Mouse (Mus musculus) heart, embryonic 14.5 days (tissue): ENCODE results near the gene Dpagt1. TPM values are rescaled to one million over a fixed set of nuclear protein-coding genes. Genes with fewer than 3 reads are reported as not detected.
A peak's percentile ranks its signal among the peaks of the same experiment; 100 is the strongest.
"Not testable (repeated sequence)": the region's sequence is repeated elsewhere in the genome, so short reads cannot be mapped to it uniquely, and the experiment has no call there.

Experiments
- ATAC-seq: fragments of 200-750 bp; cut with Nextera tagmentation; 2 replicates; pipeline ENCODE4 v1.8.0; 2017; ENCODE audit warnings: low read depth, moderate TSS enrichment; ENCODE audit not compliant: insufficient number of reproducible peaks, insufficient read depth, low FRiP score
- H3K27ac ChIP-seq, 2 experiments: fragments of 200-500 bp in 1 of 2; fragments of 300-500 bp in 1 of 2; sonication (generic) in 1 of 2; replicated peaks in 1 of 2; 2 replicates each; pipeline ENCODE4 v1.5.1; 2012 to 2014; ENCODE audit warnings: low read depth in 2 of 2, low read length in 2 of 2, control low read depth in 1 of 2, mild to moderate bottlenecking in 1 of 2, mixed read lengths in 1 of 2; ENCODE audit not compliant: control insufficient read depth in 1 of 2, insufficient read depth in 1 of 2
- H3K27me3 ChIP-seq: fragments of 300-500 bp; sonication (generic); 2 replicates; pipeline ENCODE4 v1.6.1; 2014; ENCODE audit warnings: mild to moderate bottlenecking, low read length, control low read depth; ENCODE audit not compliant: control insufficient read depth, insufficient read depth
- H3K36me3 ChIP-seq: fragments of 300-500 bp; sonication (generic); 2 replicates; pipeline ENCODE4 v1.6.1; 2014; ENCODE audit warnings: mild to moderate bottlenecking, control low read depth, low read length, mixed read lengths; ENCODE audit not compliant: control insufficient read depth, insufficient read depth
- H3K4me1 ChIP-seq, 2 experiments: fragments of 200-500 bp in 1 of 2; fragments of 300-500 bp in 1 of 2; sonication (generic) in 1 of 2; 2 replicates each; pipeline ENCODE4 v1.6.1; 2012 to 2014; ENCODE audit warnings: low read length in 2 of 2, control low read depth in 1 of 2, mixed read lengths in 1 of 2; ENCODE audit not compliant: control insufficient read depth in 2 of 2, insufficient read depth in 2 of 2
- H3K4me2 ChIP-seq: fragments of 300-500 bp; sonication (generic); 2 replicates; pipeline ENCODE4 v1.6.1; 2014; ENCODE audit warnings: mild to moderate bottlenecking, low read length
- H3K4me3 ChIP-seq, 2 experiments: fragments of 200-500 bp in 1 of 2; fragments of 300-500 bp in 1 of 2; sonication (generic) in 1 of 2; 2 replicates each; pipeline ENCODE4 v1.5.1; 2012 to 2014; ENCODE audit warnings: low read length in 2 of 2, mild to moderate bottlenecking in 2 of 2, control low read depth in 1 of 2, low read depth in 1 of 2, moderate library complexity in 1 of 2; ENCODE audit not compliant: control insufficient read depth in 1 of 2, insufficient read depth in 1 of 2
- H3K9ac ChIP-seq: fragments of 300-500 bp; sonication (generic); 2 replicates; pipeline ENCODE4 v1.6.1; 2014; ENCODE audit warnings: mild to moderate bottlenecking, low read length
- H3K9me3 ChIP-seq: fragments of 300-500 bp; sonication (generic); 2 replicates; pipeline ENCODE4 v1.6.1; 2016; ENCODE audit warnings: low read length, control low read depth; ENCODE audit not compliant: control insufficient read depth
- WGBS: fragments of 180-500 bp; shearing (Covaris S2); extraction: QIAGEN DNeasy Blood & Tissue Kit; methylation state at CpG from one replicate; pipeline ENCODE4 v1.1.7; 2014; 5-methylcytosine and 5-hydroxymethylcytosine counted together
- polyA plus RNA-seq: library from polyadenylated mRNA; unstranded; fragments of >200 nt; fragmentation: Nextera tagmentation; extraction: Ambion mirVana; gene quantifications from 2 replicates; pipeline ENCODE4 v1.2.1, GENCODE M21; 2014

Gene Dpagt1
- polyA plus RNA-seq, 1 experiment from 2014 or later: 37.8 TPM

DNA sequence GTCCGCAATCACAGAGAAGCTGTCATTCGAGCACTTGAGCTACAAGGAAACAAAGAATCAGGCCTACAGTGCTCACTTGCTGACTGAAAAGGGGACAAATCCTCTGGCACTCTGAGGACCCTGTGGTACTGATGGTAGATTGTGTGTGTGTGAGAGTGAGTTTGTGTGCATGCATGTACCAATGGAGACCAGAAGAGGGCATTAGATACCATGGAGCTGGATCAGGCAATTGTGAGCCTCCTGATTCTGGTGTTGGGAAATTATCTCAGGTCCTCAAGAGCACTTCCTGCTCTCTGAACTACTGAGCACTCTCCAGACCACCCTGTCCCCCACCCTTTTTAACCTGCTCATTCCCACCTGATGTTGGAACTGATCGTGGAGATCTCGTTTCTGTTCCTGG lies 22.7 kb downstream of the Dpagt1 start:
- no peak for ATAC-seq
- Histone ChIP-seq H3K4me1 (no peaks in the 10 kb centered on the region), H3K27me3 (no peaks in the 10 kb centered on the region), H3K27ac (no peak overlapping the region), H3K9ac (no peak overlapping the region), H3K4me3 (no peak overlapping the region), H3K4me2 (no peak overlapping the region), H3K36me3 (peaks cover 75% of the 10 kb centered on the region), H3K9me3 (no peaks in the 10 kb centered on the region)
- 92% methylated on average over 4 of the region's 4 CpGs for WGBS

DNA sequence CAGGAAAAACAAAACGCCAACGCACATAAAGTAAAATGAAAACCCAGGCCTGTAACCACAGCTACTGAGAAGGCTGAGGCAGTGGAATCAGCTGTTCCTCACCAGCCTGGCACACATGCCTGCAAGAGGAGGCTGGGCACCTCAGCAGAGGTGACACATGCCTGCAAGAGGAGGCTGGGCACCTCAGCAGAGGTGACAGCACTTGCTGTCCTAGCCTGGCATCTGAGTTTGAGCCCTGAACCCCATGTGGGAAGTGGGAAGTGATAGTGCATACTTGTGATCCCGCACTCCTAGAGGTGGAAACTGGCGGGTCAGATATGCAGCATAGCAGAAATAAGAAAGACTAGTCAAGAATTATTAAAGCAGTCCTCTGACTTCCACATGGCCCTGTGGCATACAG lies 25.6 kb downstream of the Dpagt1 start:
- peaks cover 98% of the 10 kb centered on the region for H3K36me3 ChIP-seq
- 95% methylated on average over 4 of the region's 4 CpGs for WGBS
- H3K4me2 ChIP-seq: no peak overlapping the region
- no peak overlapping the region for H3K27ac ChIP-seq
- H3K4me3 ChIP-seq: no peak overlapping the region
- H3K4me1 ChIP-seq: no peaks in the 10 kb centered on the region
- no peak for ATAC-seq
- no peaks in the 10 kb centered on the region for H3K27me3 ChIP-seq
- no peaks in the 10 kb centered on the region for H3K9me3 ChIP-seq
- H3K9ac ChIP-seq: no peak overlapping the region

DNA sequence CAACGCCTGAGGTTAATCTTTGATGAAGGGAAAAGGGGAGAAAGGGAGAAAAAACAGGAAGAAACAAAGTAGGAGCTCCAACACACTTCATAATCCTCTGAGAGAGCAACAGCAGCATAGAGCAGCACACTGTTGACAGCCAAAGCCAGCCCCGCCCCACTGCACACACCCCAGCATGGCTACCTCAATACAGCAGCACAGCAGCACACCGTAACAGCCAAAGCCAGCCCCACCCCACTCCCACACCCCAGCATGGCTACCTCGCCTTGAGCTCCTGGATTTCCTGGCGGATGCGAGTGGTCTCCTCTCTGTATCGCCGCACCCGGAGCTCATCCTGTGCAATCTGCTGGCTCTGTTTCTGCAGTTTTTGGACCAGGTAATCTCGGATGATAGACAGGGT lies 26.5 kb downstream of the Dpagt1 start:
- WGBS: 89% methylated on average over 10 of the region's 10 CpGs
- no peak for ATAC-seq

DNA sequence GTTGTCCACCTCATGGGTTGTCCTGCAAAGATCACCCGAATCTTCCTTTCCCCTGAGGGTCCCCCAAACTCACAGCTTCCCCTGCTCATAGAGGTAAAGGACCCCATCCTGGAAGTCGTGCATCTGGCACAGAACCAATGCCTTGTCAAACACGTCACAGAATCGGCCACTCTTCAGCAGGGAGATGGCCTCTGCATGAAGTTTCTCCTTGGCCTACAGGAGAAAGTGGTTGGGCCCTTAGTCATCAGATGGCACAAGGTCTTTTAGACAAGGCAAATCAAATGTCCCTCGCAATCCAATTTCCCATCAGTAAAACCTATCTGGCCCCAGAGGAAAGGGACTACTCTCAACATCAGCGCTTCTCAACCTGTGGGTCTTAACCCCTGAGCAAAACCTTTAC lies 27.3 kb downstream of the Dpagt1 start:
- peaks cover 99% of the 10 kb centered on the region for H3K36me3 ChIP-seq
- H3K9me3 ChIP-seq: no peaks in the 10 kb centered on the region
- no peak overlapping the region for H3K4me3 ChIP-seq
- H3K27me3 ChIP-seq: no peaks in the 10 kb centered on the region
- no peak for ATAC-seq
- no peak overlapping the region for H3K9ac ChIP-seq
- H3K27ac ChIP-seq: no peak overlapping the region
- WGBS: 87% methylated on average over 6 of the region's 6 CpGs
- H3K4me1 ChIP-seq: no peaks in the 10 kb centered on the region
- H3K4me2 ChIP-seq: no peak overlapping the region

More for the DNA sequence above, 26.5 kb downstream of the Dpagt1 start:
- Histone ChIP-seq H3K4me3 (no peak overlapping the region), H3K27me3 (no peaks in the 10 kb centered on the region), H3K9ac (no peak overlapping the region), H3K4me2 (no peak overlapping the region), H3K9me3 (no peaks in the 10 kb centered on the region), H3K36me3 (peaks cover 99% of the 10 kb centered on the region), H3K4me1 (no peaks in the 10 kb centered on the region), H3K27ac (no peak overlapping the region)

DNA sequence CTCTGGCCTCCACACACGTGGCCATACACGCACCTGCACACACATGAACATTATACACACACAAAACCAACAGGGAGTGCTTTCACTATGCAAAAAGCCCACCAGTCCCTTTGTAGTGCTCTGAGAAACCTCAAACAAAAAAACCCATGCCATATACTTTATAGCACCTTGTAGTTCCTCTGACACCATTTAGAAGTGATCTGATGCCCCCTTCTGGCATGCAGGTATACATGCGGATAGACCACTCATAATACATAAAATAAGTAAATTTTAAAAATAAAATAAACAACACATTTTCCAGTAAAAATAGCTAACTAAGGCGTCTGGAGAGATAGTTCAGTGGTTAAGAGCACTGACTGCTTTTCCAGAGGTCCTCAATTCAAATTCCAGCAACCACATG lies 31.4 kb downstream of the Dpagt1 start:
- WGBS: 74% methylated on average over 4 of the region's 4 CpGs
- no peak overlapping the region for H3K4me3 ChIP-seq
- H3K36me3 ChIP-seq: peaks cover 75% of the 10 kb centered on the region
- ATAC-seq: no peak
- no peak overlapping the region for H3K4me2 ChIP-seq
- no peaks in the 10 kb centered on the region for H3K27me3 ChIP-seq
- H3K27ac ChIP-seq: no peak overlapping the region
- peaks cover 0 to 6% of the 10 kb centered on the region in 2 experiments; a peak in 2 of 4 replicates for H3K4me1 ChIP-seq
- no peaks in the 10 kb centered on the region for H3K9me3 ChIP-seq
- no peak overlapping the region for H3K9ac ChIP-seq

DNA sequence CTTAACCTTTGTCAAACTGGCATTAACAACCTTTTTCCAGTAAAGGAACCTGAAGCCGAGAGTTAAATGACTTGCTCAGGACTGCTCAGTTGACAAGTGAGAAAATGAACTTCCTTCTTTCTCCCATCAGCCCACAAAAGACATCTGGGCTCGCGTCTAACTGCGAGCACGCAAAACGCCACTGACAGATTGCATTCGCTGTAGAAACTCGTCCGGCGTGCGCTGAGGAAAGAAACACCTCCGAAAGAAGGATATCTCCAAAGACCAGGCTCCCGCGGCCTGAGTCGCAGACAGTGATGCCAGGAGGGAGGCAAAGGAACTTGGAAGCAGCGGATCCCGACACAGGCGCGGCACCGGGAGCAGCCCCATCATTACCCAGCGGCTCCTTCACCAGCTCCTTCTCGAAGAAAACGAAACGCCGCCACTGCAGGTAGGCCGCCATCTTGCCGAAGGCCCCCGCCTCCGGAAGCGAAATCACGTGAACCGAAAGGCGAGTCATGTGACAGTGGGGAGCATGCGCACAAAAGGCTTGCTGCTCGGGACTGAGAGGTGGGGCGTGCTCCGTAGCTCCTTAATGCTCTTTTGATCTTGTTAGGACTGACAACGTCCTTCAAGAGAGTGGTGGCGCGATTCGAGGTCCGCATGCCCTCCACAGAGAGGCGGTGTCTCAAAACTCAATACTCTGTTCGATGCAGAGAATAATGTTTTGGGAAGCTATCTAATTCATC lies 35.5 kb downstream of the Dpagt1 start, which contains the start of gene Vps11:
Vps11 (minus strand) TSS at position 481 of the 728 bp plus-strand sequence.
- Histone ChIP-seq H3K27ac (peak within 1 kb of the TSS; percentile 74 to 79), H3K36me3 (peaks cover 33% of the 10 kb centered on the region), H3K27me3 (no peaks in the 10 kb centered on the region), H3K9me3 (no peaks in the 10 kb centered on the region), H3K4me3 (peak within 1 kb of the TSS; percentile 63 to 77), H3K4me1 (peaks cover 0 to 6% of the 10 kb centered on the region in 2 experiments; a peak in 2 of 4 replicates), H3K4me2 (peak within 1 kb of the TSS; percentile 75), H3K9ac (peak within 1 kb of the TSS; percentile 78)
- peak; percentile 94 for ATAC-seq
- WGBS: under 1% methylated on average over 44 of the region's 44 CpGs

DNA sequence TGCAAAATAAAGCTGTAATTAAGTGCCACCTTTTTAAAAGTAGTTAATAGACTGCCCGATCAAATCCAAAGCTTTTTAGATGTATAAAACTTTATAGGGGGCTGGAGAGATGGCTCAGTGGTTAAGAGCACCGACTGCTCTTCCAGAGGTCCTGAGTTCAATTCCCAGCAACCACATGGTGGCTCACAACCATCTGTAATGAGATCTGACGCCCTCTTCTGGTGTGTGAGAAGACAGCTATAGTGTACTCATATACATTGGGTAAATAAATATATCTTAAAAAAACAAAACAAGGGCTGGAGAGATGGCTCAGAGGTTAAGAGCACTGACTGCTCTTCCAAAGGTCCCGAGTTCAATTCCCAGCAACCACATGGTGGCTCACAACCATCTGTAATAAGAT lies 36.1 kb downstream of the Dpagt1 start:
- Histone ChIP-seq H3K36me3 (peaks cover 27% of the 10 kb centered on the region), H3K9ac (peak overlapping the region; percentile 78), H3K4me3 (peak overlapping the region; percentile 63 to 77), H3K4me2 (peak overlapping the region; percentile 75), H3K27ac (peak overlapping the region; percentile 74 to 79; a peak in 3 of 4 replicates)
- not testable (repeated sequence) for H3K27me3 ChIP-seq, ATAC-seq, H3K9me3 ChIP-seq, H3K4me1 ChIP-seq
- 37% methylated on average over 4 of the region's 4 CpGs for WGBS

DNA sequence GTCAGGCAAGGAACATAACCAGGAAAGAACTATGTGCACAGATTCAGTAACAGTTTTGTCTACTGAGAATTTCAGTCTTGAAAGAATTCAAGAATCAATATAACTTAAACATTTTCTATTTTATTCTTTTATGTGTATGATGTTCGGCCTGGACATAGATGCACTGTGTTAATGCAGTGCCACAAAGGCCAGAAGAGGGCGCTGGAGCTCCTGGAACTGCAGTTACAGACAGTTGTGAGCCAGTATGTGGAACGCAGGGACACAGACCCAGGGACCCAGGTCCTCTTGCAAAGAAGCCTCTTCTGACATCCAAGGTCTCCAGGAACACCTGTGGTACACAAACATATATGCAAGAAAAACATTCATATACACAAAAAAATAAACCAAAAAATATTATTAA lies 38.7 kb downstream of the Dpagt1 start:
- no peaks in the 10 kb centered on the region for H3K9me3 ChIP-seq
- H3K27ac ChIP-seq: no peak overlapping the region
- H3K9ac ChIP-seq: no peak overlapping the region
- no peaks in the 10 kb centered on the region for H3K27me3 ChIP-seq
- no peak overlapping the region for H3K4me2 ChIP-seq
- no peak overlapping the region for H3K4me3 ChIP-seq
- WGBS: 58% methylated on average over 3 of the region's 3 CpGs
- H3K4me1 ChIP-seq: peaks cover 0 to 6% of the 10 kb centered on the region in 2 experiments; a peak in 2 of 4 replicates
- no peak for ATAC-seq
- peaks cover 4% of the 10 kb centered on the region for H3K36me3 ChIP-seq
